Mouse (Mus musculus) large intestine, adult 2 months (tissue): Measurements from ENCODE around the gene Hba-a1. TPM values are rescaled to one million over a fixed set of nuclear protein-coding genes. Genes with fewer than 3 reads are reported as not detected.

Source experiments
- DNase-seq: peaks from one replicate; pipeline ENCODE4 v3.0.0-alpha.2; 2012; ENCODE audit warnings: low read depth, low spot score
- WGBS: fragments of 180-500 bp; shearing (Covaris S2); methylation state at CpG from one replicate; pipeline ENCODE4 v1.1.7; 2018; 5-methylcytosine and 5-hydroxymethylcytosine counted together
- polyA plus RNA-seq: library from polyadenylated mRNA; depleted of rRNA; stranded (reverse); fragments of >200 nt; gene quantifications from 2 replicates; pipeline ENCODE4 v1.2.3, GENCODE M21; 2012; rRNA removed

The Hba-a1 gene
- polyA plus RNA-seq, 1 experiment = 63.7 TPM

GRCm38 (mm10) chr11:32324609-32325008, 41.3 kb downstream of the Hba-a1 start:
- 8% methylated on average over 15 of the region's 15 CpGs for WGBS
- no peak for DNase-seq

- DNase-seq = no peak
- 65% methylated on average over 6 of the region's 6 CpGs for WGBS
Observed at GRCm38 (mm10) chr11:32331075-32331474, 47.8 kb downstream of the Hba-a1 start.

- DNase-seq = no peak
- 31% methylated on average over 5 of the region's 5 CpGs for WGBS
Observed at GRCm38 (mm10) chr11:32331861-32332260, 48.5 kb downstream of the Hba-a1 start.

GRCm38 (mm10) chr11:32333235-32333634, 49.9 kb downstream of the Hba-a1 start:
- WGBS = 80% methylated on average over 2 of the region's 2 CpGs
- DNase-seq = no peak

Other genes with a start within 250 kb of the Hba-a1 start
- 1.3 and 2.3 TPM in 2 replicates for gene Il9r, start 83.2 kb upstream of the Hba-a1 start, polyA plus RNA-seq
- 22.2 and 28.9 TPM in 2 replicates for gene Snrnp25, start 78.1 kb upstream of the Hba-a1 start, polyA plus RNA-seq
- gene Rhbdf1, start 61.2 kb upstream of the Hba-a1 start, polyA plus RNA-seq = 42.0 and 45.2 TPM in 2 replicates
- gene Mpg, start 57.0 kb upstream of the Hba-a1 start, polyA plus RNA-seq = 9.3 and 10.3 TPM in 2 replicates
- gene Nprl3, start 15.8 kb upstream of the Hba-a1 start, polyA plus RNA-seq = 32.7 and 45.3 TPM in 2 replicates
- not detected in 2 replicates for gene Hba-x, start 7.1 kb upstream of the Hba-a1 start, polyA plus RNA-seq
- gene Hbq1b, start 3.5 kb downstream of the Hba-a1 start, polyA plus RNA-seq = not detected in 2 replicates
- gene Hba-a2, start 13.0 kb downstream of the Hba-a1 start, polyA plus RNA-seq = 127 and 153 TPM in 2 replicates
- not detected in 2 replicates for gene Hbq1a, start 16.6 kb downstream of the Hba-a1 start, polyA plus RNA-seq
- gene Sh3pxd2b, start 64.3 kb downstream of the Hba-a1 start, polyA plus RNA-seq = 3.4 and 3.7 TPM in 2 replicates
- gene Ubtd2, start 171.9 kb downstream of the Hba-a1 start, polyA plus RNA-seq = 2.8 and 3.6 TPM in 2 replicates
- gene Efcab9, start 248.6 kb downstream of the Hba-a1 start, polyA plus RNA-seq = 0.33 TPM in 1 of 2 replicates, not detected in the other
- 13.5 and 30.5 TPM in 2 replicates for gene Stk10, start 249.8 kb downstream of the Hba-a1 start, polyA plus RNA-seq